Mouse (Mus musculus): ENCODE measurements at regions not wholly inside any gene's neighbourhood (a gene's known extent, or its start where the extent isn't known, plus 50 kb on each side); places are given as distances from the start of the nearest gene placed in this dataset.

GRCm38 (mm10) chr11:112155339-112155955 is 626.6 kb upstream of the Sox9 start:
- peak in 1 of 2 experiments; percentile 18 for DNase-seq (ENCODE audit: low read depth in 1 of 2, low spot score in 2 of 2)
- Histone ChIP-seq H3K27me3 (ENCODE audit: control insufficient read depth, insufficient read depth, low read length) (no peaks in the 10 kb centered on the region), H3K27ac (ENCODE audit: insufficient read depth, low read length) (no peak overlapping the region), H3K4me1 (ENCODE audit: control insufficient read depth, insufficient read depth, insufficient read length) (no peaks in the 10 kb centered on the region; the same call in 1 of the 2 replicates), H3K36me3 (ENCODE audit: control insufficient read depth, insufficient read depth, low read length) (no peaks in the 10 kb centered on the region), H3K4me3 (ENCODE audit: extremely low read depth, insufficient read depth, insufficient read length) (no peak overlapping the region)
- no peak for TF ChIP-seq CTCF (IDR thresholded peaks at IDR 0.05; ENCODE audit: extremely low read depth, insufficient read depth, insufficient read length, insufficient replicate concordance)
- TF ChIP-seq POLR2A (IDR thresholded peaks at IDR 0.05; ENCODE audit: low read depth, low read length), result no peak
- 17% methylated on average over 10 of the region's 10 CpGs for WGBS

- H3K4me1 ChIP-seq (ENCODE audit: control insufficient read depth, insufficient read depth, insufficient read length), result no peaks in the 10 kb centered on the region
- H3K4me3 ChIP-seq (ENCODE audit: extremely low read depth, insufficient read depth, insufficient read length), result no peak overlapping the region
- WGBS, result 67% methylated on average over 7 of the region's 7 CpGs
- no peaks in the 10 kb centered on the region for H3K36me3 ChIP-seq (ENCODE audit: control insufficient read depth, insufficient read depth, low read length)
- H3K27me3 ChIP-seq (ENCODE audit: control insufficient read depth, insufficient read depth, low read length), result no peaks in the 10 kb centered on the region
- no peak overlapping the region for H3K27ac ChIP-seq (ENCODE audit: insufficient read depth, low read length)
- no peak for DNase-seq (ENCODE audit: low read depth in 1 of 2, low spot score in 2 of 2)
- TF ChIP-seq POLR2A (IDR thresholded peaks at IDR 0.05; ENCODE audit: low read depth, low read length) (no peak), CTCF (IDR thresholded peaks at IDR 0.05; ENCODE audit: extremely low read depth, insufficient read depth, insufficient read length, insufficient replicate concordance) (no peak)
Measured at GRCm38 (mm10) chr11:112163681-112164265, 618.3 kb upstream of the Sox9 start.

- WGBS, result 80% methylated on average over 10 of the region's 10 CpGs
- H3K4me1 ChIP-seq (ENCODE audit: control insufficient read depth, insufficient read depth, insufficient read length), result no peaks in the 10 kb centered on the region
- no peak for DNase-seq (ENCODE audit: low read depth in 1 of 2, low spot score in 2 of 2)
- no peak overlapping the region for H3K4me3 ChIP-seq (ENCODE audit: extremely low read depth, insufficient read depth, insufficient read length)
- H3K27ac ChIP-seq (ENCODE audit: insufficient read depth, low read length), result no peak overlapping the region
- no peaks in the 10 kb centered on the region for H3K27me3 ChIP-seq (ENCODE audit: control insufficient read depth, insufficient read depth, low read length)
- no peak for TF ChIP-seq POLR2A (IDR thresholded peaks at IDR 0.05; ENCODE audit: low read depth, low read length)
- no peak for TF ChIP-seq CTCF (IDR thresholded peaks at IDR 0.05; ENCODE audit: extremely low read depth, insufficient read depth, insufficient read length, insufficient replicate concordance)
- H3K36me3 ChIP-seq (ENCODE audit: control insufficient read depth, insufficient read depth, low read length), result no peaks in the 10 kb centered on the region
Measured at GRCm38 (mm10) chr11:112173585-112173984, 608.4 kb upstream of the Sox9 start.

DNA sequence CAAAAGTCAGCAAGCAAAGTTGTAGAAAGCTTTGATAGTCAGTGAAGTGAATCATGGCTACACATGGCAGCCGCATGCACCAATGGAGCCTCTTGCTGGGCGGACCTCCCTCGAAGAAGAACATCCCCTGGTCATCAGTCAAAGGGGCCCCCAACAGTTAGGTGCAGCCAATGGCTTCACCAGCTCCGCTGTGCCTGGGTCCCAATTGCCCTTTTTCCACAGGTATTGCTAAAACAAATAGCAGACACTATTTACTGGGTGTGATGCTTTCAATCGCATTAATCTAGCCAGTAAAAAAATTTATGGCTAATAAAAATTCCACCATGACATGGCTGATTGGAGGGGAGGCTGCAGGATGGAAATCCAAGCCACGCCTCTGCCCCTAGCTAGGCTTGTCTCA is 606.7 kb upstream of the Sox9 start:
- DNase-seq (ENCODE audit: low read depth in 1 of 2, low spot score in 2 of 2), result no peak
- Histone ChIP-seq H3K4me3 (ENCODE audit: extremely low read depth, insufficient read depth, insufficient read length) (no peak overlapping the region), H3K27me3 (ENCODE audit: control insufficient read depth, insufficient read depth, low read length) (no peaks in the 10 kb centered on the region), H3K27ac (ENCODE audit: insufficient read depth, low read length) (no peak overlapping the region), H3K36me3 (ENCODE audit: control insufficient read depth, insufficient read depth, low read length) (no peaks in the 10 kb centered on the region), H3K4me1 (ENCODE audit: control insufficient read depth, insufficient read depth, insufficient read length) (no peaks in the 10 kb centered on the region)
- TF ChIP-seq POLR2A (IDR thresholded peaks at IDR 0.05; ENCODE audit: low read depth, low read length), result no peak
- no peak for TF ChIP-seq CTCF (IDR thresholded peaks at IDR 0.05; ENCODE audit: extremely low read depth, insufficient read depth, insufficient read length, insufficient replicate concordance)
- 86% methylated on average over 6 of the region's 6 CpGs for WGBS

- DNase-seq (ENCODE audit: low read depth in 1 of 2, low spot score in 2 of 2), result no peak
- H3K36me3 ChIP-seq (ENCODE audit: control insufficient read depth, insufficient read depth, low read length), result no peaks in the 10 kb centered on the region
- WGBS, result 87% methylated on average over 10 of the region's 10 CpGs
- TF ChIP-seq CTCF (IDR thresholded peaks at IDR 0.05; ENCODE audit: extremely low read depth, insufficient read depth, insufficient read length, insufficient replicate concordance) (no peak), POLR2A (IDR thresholded peaks at IDR 0.05; ENCODE audit: low read depth, low read length) (no peak)
- H3K4me1 ChIP-seq (ENCODE audit: control insufficient read depth, insufficient read depth, insufficient read length), result no peaks in the 10 kb centered on the region
- no peak overlapping the region for H3K27ac ChIP-seq (ENCODE audit: insufficient read depth, low read length)
- H3K4me3 ChIP-seq (ENCODE audit: extremely low read depth, insufficient read depth, insufficient read length), result no peak overlapping the region
- H3K27me3 ChIP-seq (ENCODE audit: control insufficient read depth, insufficient read depth, low read length), result no peaks in the 10 kb centered on the region
Measured at GRCm38 (mm10) chr11:112180666-112181065, 601.4 kb upstream of the Sox9 start.

DNA sequence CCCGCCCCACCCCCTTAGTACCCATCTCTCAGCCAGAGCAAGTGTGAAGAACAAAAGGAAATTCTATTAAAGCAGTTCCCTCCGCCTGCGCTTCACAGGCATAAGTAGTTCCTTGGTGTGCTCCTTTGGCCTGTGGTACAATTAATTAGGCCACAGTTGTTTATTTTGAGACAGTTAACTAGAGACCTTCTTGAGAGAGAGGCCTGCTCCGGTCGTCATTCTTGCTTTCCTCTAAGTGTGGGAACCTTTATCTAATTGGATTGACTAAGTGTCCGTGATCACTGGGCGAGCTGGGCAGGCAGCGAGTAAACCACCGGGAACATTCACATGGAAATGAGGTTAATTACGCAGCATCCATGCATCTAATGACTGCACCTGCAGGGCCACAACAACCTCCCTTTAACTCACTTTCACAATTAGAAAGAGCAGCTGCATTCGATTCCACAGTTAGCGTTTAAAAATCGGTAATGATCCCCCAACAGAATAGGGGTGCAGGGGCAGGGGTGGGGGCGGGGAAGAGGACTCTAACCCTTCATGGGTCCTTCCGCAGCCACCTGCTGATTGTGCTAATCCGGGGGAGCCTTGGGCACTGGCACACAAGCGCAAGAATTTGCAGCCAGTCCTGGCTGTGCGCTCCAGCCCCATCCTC is 584.3 kb upstream of the Sox9 start:
- H3K36me3 ChIP-seq (ENCODE audit: control insufficient read depth, insufficient read depth, low read length), result no peaks in the 10 kb centered on the region
- TF ChIP-seq CTCF (IDR thresholded peaks at IDR 0.05; ENCODE audit: extremely low read depth, insufficient read depth, insufficient read length, insufficient replicate concordance) (no peak), POLR2A (IDR thresholded peaks at IDR 0.05; ENCODE audit: low read depth, low read length) (no peak)

GRCm38 (mm10) chr11:112204561-112204960 is 577.5 kb upstream of the Sox9 start:
- no peak for DNase-seq (ENCODE audit: low read depth in 1 of 2, low spot score in 2 of 2)
- TF ChIP-seq CTCF (IDR thresholded peaks at IDR 0.05; ENCODE audit: extremely low read depth, insufficient read depth, insufficient read length, insufficient replicate concordance), result no peak
- no peak for TF ChIP-seq POLR2A (IDR thresholded peaks at IDR 0.05; ENCODE audit: low read depth, low read length)
- H3K4me3 ChIP-seq (ENCODE audit: extremely low read depth, insufficient read depth, insufficient read length), result no peak overlapping the region
- no peaks in the 10 kb centered on the region for H3K27me3 ChIP-seq (ENCODE audit: control insufficient read depth, insufficient read depth, low read length)
- no peak overlapping the region for H3K27ac ChIP-seq (ENCODE audit: insufficient read depth, low read length)
- no peaks in the 10 kb centered on the region for H3K36me3 ChIP-seq (ENCODE audit: control insufficient read depth, insufficient read depth, low read length)
- WGBS, result 66% methylated on average over 2 of the region's 2 CpGs
- no peaks in the 10 kb centered on the region for H3K4me1 ChIP-seq (ENCODE audit: control insufficient read depth, insufficient read depth, insufficient read length)

More for the DNA sequence above, 584.3 kb upstream of the Sox9 start:
- Histone ChIP-seq H3K4me1 (ENCODE audit: control insufficient read depth, insufficient read depth, insufficient read length) (no peaks in the 10 kb centered on the region), H3K27me3 (ENCODE audit: control insufficient read depth, insufficient read depth, low read length) (no peaks in the 10 kb centered on the region), H3K4me3 (ENCODE audit: extremely low read depth, insufficient read depth, insufficient read length) (no peak overlapping the region), H3K27ac (ENCODE audit: insufficient read depth, low read length) (no peak overlapping the region)
- DNase-seq (ENCODE audit: low read depth in 1 of 2, low spot score in 2 of 2), result no peak
- 58% methylated on average over 18 of the region's 18 CpGs for WGBS

Data from spleen, adult 2 months (tissue).